Mouse (Mus musculus) small intestine, adult 2 months (tissue): ENCODE measurements around the gene Zfp853. TPM values are rescaled to one million over a fixed set of nuclear protein-coding genes. Genes with fewer than 3 reads are reported as not detected.
A peak's percentile ranks its signal among the peaks of the same experiment; 100 is the strongest.

ENCODE experiments used
- H3K27ac ChIP-seq: fragments of 200-500 bp; 2 replicates; pipeline ENCODE4 v1.5.1; 2012; ENCODE audit warnings: low read depth, low read length, control low read depth, inconsistent platforms; ENCODE audit not compliant: insufficient read depth
- H3K27me3 ChIP-seq: fragments of 200-500 bp; 2 replicates; pipeline ENCODE4 v1.6.1; 2012; ENCODE audit warnings: mild to moderate bottlenecking, moderate library complexity, low read length, inconsistent platforms; ENCODE audit not compliant: control insufficient read depth, insufficient read depth
- H3K36me3 ChIP-seq: fragments of 200-500 bp; 2 replicates; pipeline ENCODE4 v1.6.1; 2012; ENCODE audit warnings: mild to moderate bottlenecking, low read length, control low read depth, inconsistent platforms; ENCODE audit not compliant: control insufficient read depth, insufficient read depth
- H3K4me1 ChIP-seq: fragments of 200-500 bp; 2 replicates; pipeline ENCODE4 v1.6.1; 2012; ENCODE audit warnings: low read length, inconsistent platforms, mixed read lengths; ENCODE audit not compliant: control insufficient read depth, insufficient read depth, insufficient read length
- H3K4me3 ChIP-seq: fragments of 200-500 bp; 2 replicates; pipeline ENCODE4 v1.5.1; 2012; ENCODE audit warnings: low read depth, mild to moderate bottlenecking, control low read depth, inconsistent platforms, low read length, moderate library complexity
- CTCF ChIP-seq: fragments of 200-500 bp; IDR thresholded peaks from 2 replicates; pipeline ENCODE4 v1.5.1; 2012; ENCODE audit warnings: low read depth, mild to moderate bottlenecking, control low read depth, inconsistent platforms, low read length, moderate library complexity, mixed read lengths; ENCODE audit not compliant: insufficient replicate concordance, insufficient read length; ENCODE audit errors: extremely low read depth
- POLR2A ChIP-seq: fragments of 200-500 bp; IDR thresholded peaks from 2 replicates; pipeline ENCODE4 v1.6.1; 2012; ENCODE audit warnings: low read depth, mild to moderate bottlenecking, control low read depth, inconsistent platforms, low read length, moderate library complexity
- WGBS: fragments of 180-500 bp; shearing (Covaris S2); methylation state at CpG from one replicate; pipeline ENCODE4 v1.1.7; 2018; 5-methylcytosine and 5-hydroxymethylcytosine counted together
- polyA plus RNA-seq: library from polyadenylated mRNA; depleted of rRNA; stranded (reverse); fragments of >200 nt; gene quantifications from 2 replicates; pipeline ENCODE4 v1.2.3, GENCODE M21; 2012

The Zfp853 gene
- polyA plus RNA-seq, 1 experiment = 0.35 TPM

GRCm38 (mm10) chr5:143308825-143309224 lies 15.4 kb upstream of the Zfp853 start:
- H3K27ac ChIP-seq = no peak overlapping the region
- H3K4me1 ChIP-seq = no peaks in the 10 kb centered on the region
- H3K27me3 ChIP-seq = no peaks in the 10 kb centered on the region
- 86% methylated on average over 5 of the region's 5 CpGs for WGBS
- H3K36me3 ChIP-seq = peaks cover 56% of the 10 kb centered on the region
- no peak overlapping the region for H3K4me3 ChIP-seq
- TF ChIP-seq CTCF (no peak), POLR2A (no peak)

GRCm38 (mm10) chr5:143304251-143304650 lies 10.8 kb upstream of the Zfp853 start:
- TF ChIP-seq CTCF = no peak
- TF ChIP-seq POLR2A = no peak
- Histone ChIP-seq H3K27ac (no peak overlapping the region), H3K4me3 (no peak overlapping the region), H3K4me1 (no peaks in the 10 kb centered on the region), H3K36me3 (peaks cover 55% of the 10 kb centered on the region), H3K27me3 (no peaks in the 10 kb centered on the region)
- WGBS = 92% methylated on average over 7 of the region's 7 CpGs

GRCm38 (mm10) chr5:143301296-143301695 lies 7.9 kb upstream of the Zfp853 start:
- Histone ChIP-seq H3K36me3 (peaks cover 34% of the 10 kb centered on the region), H3K4me3 (no peak overlapping the region), H3K27ac (no peak overlapping the region), H3K4me1 (no peaks in the 10 kb centered on the region), H3K27me3 (no peaks in the 10 kb centered on the region)
- 73% methylated on average over 8 of the region's 8 CpGs for WGBS
- no peak for TF ChIP-seq POLR2A
- 0 out of 2 replicates have a peak, but pooled peaks have one; percentile 12 for TF ChIP-seq CTCF

GRCm38 (mm10) chr5:143299686-143300085 lies 6.3 kb upstream of the Zfp853 start:
- Histone ChIP-seq H3K4me3 (no peak overlapping the region), H3K4me1 (no peaks in the 10 kb centered on the region), H3K36me3 (peaks cover 24% of the 10 kb centered on the region), H3K27me3 (no peaks in the 10 kb centered on the region), H3K27ac (no peak overlapping the region)
- TF ChIP-seq POLR2A = no peak
- TF ChIP-seq CTCF = peak; percentile 63; the same call in 1 of the 2 replicates
- 90% methylated on average over 4 of the region's 4 CpGs for WGBS

- Histone ChIP-seq H3K4me1 (no peaks in the 10 kb centered on the region), H3K4me3 (no peak overlapping the region), H3K27ac (no peak overlapping the region), H3K27me3 (peaks cover 4% of the 10 kb centered on the region), H3K36me3 (peaks cover 20% of the 10 kb centered on the region)
- 93% methylated on average over 7 of the region's 7 CpGs for WGBS
- TF ChIP-seq POLR2A = no peak
- peak; percentile 33; the same call in 1 of the 2 replicates for TF ChIP-seq CTCF
Measured at GRCm38 (mm10) chr5:143298391-143298790, 5.0 kb upstream of the Zfp853 start.

GRCm38 (mm10) chr5:143297986-143298385 lies 4.6 kb upstream of the Zfp853 start:
- TF ChIP-seq CTCF (no peak), POLR2A (no peak)
- Histone ChIP-seq H3K27ac (no peak overlapping the region), H3K4me3 (no peak overlapping the region), H3K36me3 (peaks cover 16% of the 10 kb centered on the region), H3K4me1 (no peaks in the 10 kb centered on the region), H3K27me3 (peaks cover 8% of the 10 kb centered on the region)
- 85% methylated on average over 9 of the region's 9 CpGs for WGBS

GRCm38 (mm10) chr5:143295330-143295729 lies 1.9 kb upstream of the Zfp853 start:
- Histone ChIP-seq H3K36me3 (peaks cover 3% of the 10 kb centered on the region; the same call in 1 of the 2 replicates), H3K4me3 (no peak overlapping the region), H3K27me3 (peaks cover 15% of the 10 kb centered on the region), H3K4me1 (no peaks in the 10 kb centered on the region), H3K27ac (no peak overlapping the region)
- TF ChIP-seq POLR2A = no peak
- TF ChIP-seq CTCF = no peak
- WGBS = 82% methylated on average over 2 of the region's 2 CpGs

GRCm38 (mm10) chr5:143294862-143295261 lies 1.4 kb upstream of the Zfp853 start:
- H3K36me3 ChIP-seq = 0 out of 2 replicates have a peak, but pooled peaks cover 1% of the 10 kb centered on the region
- no peak for TF ChIP-seq POLR2A
- peak; percentile 32; the same call in 1 of the 2 replicates for TF ChIP-seq CTCF
- no peak overlapping the region for H3K27ac ChIP-seq
- peaks cover 15% of the 10 kb centered on the region for H3K27me3 ChIP-seq
- 92% methylated on average over 3 of the region's 3 CpGs for WGBS
- H3K4me3 ChIP-seq = no peak overlapping the region
- H3K4me1 ChIP-seq = no peaks in the 10 kb centered on the region
